Mouse (Mus musculus): Measurements from ENCODE around the gene Setmar. TPM values are rescaled to one million over a fixed set of nuclear protein-coding genes. Genes with fewer than 3 reads are reported as not detected.

Setmar gene
- polyA plus RNA-seq, 1 experiment from 2014 or later: 10.4 TPM

GRCm38 (mm10) chr6:108098171-108098845 is 33.5 kb downstream of the Setmar start:
- ATAC-seq (replicated peaks; ENCODE audit: insufficient number of reproducible peaks, low FRiP score, low TSS enrichment, low read depth) (peak; percentile 70; the same call in 1 of the 2 replicates), DNase-seq (ENCODE audit: low spot score) (peak; percentile 88)
- 20% methylated on average over 9 of the region's 9 CpGs for WGBS
- no peak overlapping the region for H3K4me3 ChIP-seq (ENCODE audit: low read depth, low read length)
- H3K9ac ChIP-seq (replicated peaks; ENCODE audit: low read length): no peak overlapping the region
- no peaks in the 10 kb centered on the region; the same call in 1 of the 2 replicates for H3K4me1 ChIP-seq (ENCODE audit: control insufficient read depth, insufficient read depth, low read length)
- no peaks in the 10 kb centered on the region for H3K36me3 ChIP-seq (replicated peaks; ENCODE audit: control insufficient read depth, insufficient read depth, low read depth, low read length)
- H3K27ac ChIP-seq (replicated peaks; ENCODE audit: low read depth, low read length): no peak overlapping the region
- H3K4me2 ChIP-seq (ENCODE audit: low read depth, low read length): no peak overlapping the region
- H3K27me3 ChIP-seq (ENCODE audit: control insufficient read depth, insufficient read depth, low read length): no peaks in the 10 kb centered on the region
- H3K9me3 ChIP-seq (replicated peaks; ENCODE audit: control insufficient read depth, low read length): no peaks in the 10 kb centered on the region

- no peaks in the 10 kb centered on the region; the same call in 1 of the 2 replicates for H3K4me1 ChIP-seq (ENCODE audit: control insufficient read depth, insufficient read depth, low read length)
- no peak overlapping the region for H3K9ac ChIP-seq (replicated peaks; ENCODE audit: low read length)
- no peak overlapping the region for H3K4me3 ChIP-seq (ENCODE audit: low read depth, low read length)
- ATAC-seq (replicated peaks; ENCODE audit: insufficient number of reproducible peaks, low FRiP score, low TSS enrichment, low read depth) (0 out of 2 replicates have a peak, but pooled peaks have one; percentile 29), DNase-seq (ENCODE audit: low spot score) (no peak)
- WGBS: 78% methylated on average over 3 of the region's 3 CpGs
- no peak overlapping the region for H3K27ac ChIP-seq (replicated peaks; ENCODE audit: low read depth, low read length)
- no peaks in the 10 kb centered on the region for H3K27me3 ChIP-seq (ENCODE audit: control insufficient read depth, insufficient read depth, low read length)
- H3K36me3 ChIP-seq (replicated peaks; ENCODE audit: control insufficient read depth, insufficient read depth, low read depth, low read length): no peaks in the 10 kb centered on the region
- no peak overlapping the region for H3K4me2 ChIP-seq (ENCODE audit: low read depth, low read length)
- no peaks in the 10 kb centered on the region for H3K9me3 ChIP-seq (replicated peaks; ENCODE audit: control insufficient read depth, low read length)
These were observed 34.0 kb downstream of the Setmar start for GRCm38 (mm10) chr6:108098846-108099217.

GRCm38 (mm10) chr6:108101936-108102830 is 37.3 kb downstream of the Setmar start:
- H3K27me3 ChIP-seq (ENCODE audit: control insufficient read depth, insufficient read depth, low read length): no peaks in the 10 kb centered on the region
- no peak overlapping the region for H3K9ac ChIP-seq (replicated peaks; ENCODE audit: low read length)
- H3K9me3 ChIP-seq (replicated peaks; ENCODE audit: control insufficient read depth, low read length): no peaks in the 10 kb centered on the region
- H3K4me3 ChIP-seq (ENCODE audit: low read depth, low read length): no peak overlapping the region
- 89% methylated on average over 10 of the region's 10 CpGs for WGBS
- no peak for ATAC-seq (replicated peaks; ENCODE audit: insufficient number of reproducible peaks, low FRiP score, low TSS enrichment, low read depth)
- H3K36me3 ChIP-seq (replicated peaks; ENCODE audit: control insufficient read depth, insufficient read depth, low read depth, low read length): no peaks in the 10 kb centered on the region
- no peaks in the 10 kb centered on the region; the same call in 1 of the 2 replicates for H3K4me1 ChIP-seq (ENCODE audit: control insufficient read depth, insufficient read depth, low read length)
- H3K27ac ChIP-seq (replicated peaks; ENCODE audit: low read depth, low read length): no peak overlapping the region
- H3K4me2 ChIP-seq (ENCODE audit: low read depth, low read length): no peak overlapping the region
- no peak for DNase-seq (ENCODE audit: low spot score)

GRCm38 (mm10) chr6:108107376-108107775 is 42.5 kb downstream of the Setmar start:
- Histone ChIP-seq H3K27ac (replicated peaks; ENCODE audit: low read depth, low read length) (no peak overlapping the region), H3K4me3 (ENCODE audit: low read depth, low read length) (no peak overlapping the region), H3K36me3 (replicated peaks; ENCODE audit: control insufficient read depth, insufficient read depth, low read depth, low read length) (no peaks in the 10 kb centered on the region), H3K27me3 (ENCODE audit: control insufficient read depth, insufficient read depth, low read length) (no peaks in the 10 kb centered on the region), H3K9ac (replicated peaks; ENCODE audit: low read length) (no peak overlapping the region), H3K4me1 (ENCODE audit: control insufficient read depth, insufficient read depth, low read length) (no peaks in the 10 kb centered on the region), H3K4me2 (ENCODE audit: low read depth, low read length) (no peak overlapping the region), H3K9me3 (replicated peaks; ENCODE audit: control insufficient read depth, low read length) (no peaks in the 10 kb centered on the region)
- no peak for DNase-seq (ENCODE audit: low spot score)
- ATAC-seq (replicated peaks; ENCODE audit: insufficient number of reproducible peaks, low FRiP score, low TSS enrichment, low read depth): no peak

GRCm38 (mm10) chr6:108110336-108110735 is 45.5 kb downstream of the Setmar start:
- Histone ChIP-seq H3K4me2 (ENCODE audit: low read depth, low read length) (no peak overlapping the region), H3K9me3 (replicated peaks; ENCODE audit: control insufficient read depth, low read length) (no peaks in the 10 kb centered on the region), H3K36me3 (replicated peaks; ENCODE audit: control insufficient read depth, insufficient read depth, low read depth, low read length) (no peaks in the 10 kb centered on the region), H3K4me3 (ENCODE audit: low read depth, low read length) (no peak overlapping the region), H3K27me3 (ENCODE audit: control insufficient read depth, insufficient read depth, low read length) (no peaks in the 10 kb centered on the region), H3K9ac (replicated peaks; ENCODE audit: low read length) (no peak overlapping the region), H3K4me1 (ENCODE audit: control insufficient read depth, insufficient read depth, low read length) (no peaks in the 10 kb centered on the region), H3K27ac (replicated peaks; ENCODE audit: low read depth, low read length) (no peak overlapping the region)
- DNase-seq (ENCODE audit: low spot score) (no peak), ATAC-seq (replicated peaks; ENCODE audit: insufficient number of reproducible peaks, low FRiP score, low TSS enrichment, low read depth) (no peak)
- WGBS: 72% methylated on average over 4 of the region's 4 CpGs

GRCm38 (mm10) chr6:108111693-108112092 is 46.8 kb downstream of the Setmar start:
- Histone ChIP-seq H3K4me2 (ENCODE audit: low read depth, low read length) (no peak overlapping the region), H3K4me1 (ENCODE audit: control insufficient read depth, insufficient read depth, low read length) (no peaks in the 10 kb centered on the region), H3K27me3 (ENCODE audit: control insufficient read depth, insufficient read depth, low read length) (no peaks in the 10 kb centered on the region), H3K9ac (replicated peaks; ENCODE audit: low read length) (no peak overlapping the region), H3K4me3 (ENCODE audit: low read depth, low read length) (no peak overlapping the region), H3K36me3 (replicated peaks; ENCODE audit: control insufficient read depth, insufficient read depth, low read depth, low read length) (no peaks in the 10 kb centered on the region), H3K9me3 (replicated peaks; ENCODE audit: control insufficient read depth, low read length) (no peaks in the 10 kb centered on the region), H3K27ac (replicated peaks; ENCODE audit: low read depth, low read length) (no peak overlapping the region)
- no peak for ATAC-seq (replicated peaks; ENCODE audit: insufficient number of reproducible peaks, low FRiP score, low TSS enrichment, low read depth)
- DNase-seq (ENCODE audit: low spot score): no peak

- WGBS: 89% methylated on average over 1 of the region's 1 CpGs
- no peaks in the 10 kb centered on the region for H3K36me3 ChIP-seq (replicated peaks; ENCODE audit: control insufficient read depth, insufficient read depth, low read depth, low read length)
These were observed 50.1 kb downstream of the Setmar start for GRCm38 (mm10) chr6:108114971-108115370.

GRCm38 (mm10) chr6:108117881-108118280 is 53.0 kb downstream of the Setmar start:
- 92% methylated on average over 6 of the region's 6 CpGs for WGBS
- DNase-seq (ENCODE audit: low spot score) (no peak), ATAC-seq (replicated peaks; ENCODE audit: insufficient number of reproducible peaks, low FRiP score, low TSS enrichment, low read depth) (no peak)
- Histone ChIP-seq H3K9me3 (replicated peaks; ENCODE audit: control insufficient read depth, low read length) (no peaks in the 10 kb centered on the region), H3K4me1 (ENCODE audit: control insufficient read depth, insufficient read depth, low read length) (no peaks in the 10 kb centered on the region), H3K27me3 (ENCODE audit: control insufficient read depth, insufficient read depth, low read length) (no peaks in the 10 kb centered on the region), H3K4me2 (ENCODE audit: low read depth, low read length) (no peak overlapping the region), H3K9ac (replicated peaks; ENCODE audit: low read length) (no peak overlapping the region), H3K27ac (replicated peaks; ENCODE audit: low read depth, low read length) (no peak overlapping the region), H3K36me3 (replicated peaks; ENCODE audit: control insufficient read depth, insufficient read depth, low read depth, low read length) (no peaks in the 10 kb centered on the region), H3K4me3 (ENCODE audit: low read depth, low read length) (no peak overlapping the region)

More at GRCm38 (mm10) chr6:108114971-108115370, 50.1 kb downstream of the Setmar start:
- Histone ChIP-seq H3K4me2 (ENCODE audit: low read depth, low read length) (no peak overlapping the region), H3K27me3 (ENCODE audit: control insufficient read depth, insufficient read depth, low read length) (no peaks in the 10 kb centered on the region), H3K27ac (replicated peaks; ENCODE audit: low read depth, low read length) (no peak overlapping the region), H3K9ac (replicated peaks; ENCODE audit: low read length) (no peak overlapping the region), H3K9me3 (replicated peaks; ENCODE audit: control insufficient read depth, low read length) (no peaks in the 10 kb centered on the region), H3K4me1 (ENCODE audit: control insufficient read depth, insufficient read depth, low read length) (no peaks in the 10 kb centered on the region), H3K4me3 (ENCODE audit: low read depth, low read length) (no peak overlapping the region)
- no peak for ATAC-seq (replicated peaks; ENCODE audit: insufficient number of reproducible peaks, low FRiP score, low TSS enrichment, low read depth)
- DNase-seq (ENCODE audit: low spot score): no peak
